Mouse (Mus musculus) liver, embryonic 14.5 days (tissue): Measurements from ENCODE around the gene Slc30a4. TPM values are rescaled to one million over a fixed set of nuclear protein-coding genes. Genes with fewer than 3 reads are reported as not detected.

ENCODE experiments used
- ATAC-seq: fragments of 200-750 bp; cut with Nextera tagmentation; 2 replicates; pipeline ENCODE4 v1.8.0; 2017; ENCODE audit warnings: moderate number of reproducible peaks, mild to moderate bottlenecking, moderate library complexity; ENCODE audit not compliant: insufficient read depth
- DNase-seq, 3 experiments: peaks; one replicate each; pipeline ENCODE4 v3.0.0-alpha.2; 2012 to 2013; ENCODE audit warnings: low read depth in 3 of 3, low spot score in 3 of 3
- H3K27ac ChIP-seq: fragments of 300-500 bp; sonication (generic); 2 replicates; pipeline ENCODE4 v1.5.1; 2014; ENCODE audit warnings: moderate library complexity, mild to moderate bottlenecking, control low read depth, inconsistent platforms
- H3K27me3 ChIP-seq: fragments of 300-500 bp; sonication (generic); 2 replicates; pipeline ENCODE4 v1.6.1; 2014; ENCODE audit warnings: mild to moderate bottlenecking, low read length, moderate library complexity; ENCODE audit not compliant: control insufficient read depth, insufficient read depth
- H3K36me3 ChIP-seq: fragments of 300-500 bp; sonication (generic); replicated peaks from 2 replicates; pipeline ENCODE4 v1.6.1; 2014; ENCODE audit warnings: low read depth; ENCODE audit not compliant: control insufficient read depth, insufficient read depth
- H3K4me1 ChIP-seq, 2 experiments: fragments of 200-500 bp in 1 of 2; fragments of 300-500 bp in 1 of 2; sonication (generic) in 1 of 2; replicated peaks; 2 replicates each; pipeline ENCODE4 v1.6.1; 2012 to 2014; ENCODE audit warnings: antibody characterized with exemption in 1 of 2, inconsistent platforms in 1 of 2, low read length in 1 of 2; ENCODE audit not compliant: control insufficient read depth in 2 of 2, insufficient read depth in 2 of 2
- H3K4me2 ChIP-seq: fragments of 300-500 bp; sonication (generic); 2 replicates; pipeline ENCODE4 v1.6.1; 2014; ENCODE audit warnings: low read depth, mild to moderate bottlenecking, control low read depth, moderate library complexity
- H3K4me3 ChIP-seq, 2 experiments: fragments of 200-500 bp in 1 of 2; fragments of 300-500 bp in 1 of 2; sonication (generic) in 1 of 2; 2 replicates each; pipeline ENCODE4 v1.5.1; 2012 to 2014; ENCODE audit warnings: low read depth in 2 of 2, low read length in 2 of 2, mild to moderate bottlenecking in 2 of 2, control low read depth in 1 of 2, inconsistent platforms in 1 of 2, moderate library complexity in 1 of 2; ENCODE audit not compliant: insufficient read depth in 1 of 2
- H3K9ac ChIP-seq: fragments of 300-500 bp; sonication (generic); replicated peaks from 2 replicates; pipeline ENCODE4 v1.6.1; 2014; ENCODE audit warnings: mild to moderate bottlenecking, control low read depth, moderate library complexity
- H3K9me3 ChIP-seq: fragments of 300-500 bp; sonication (generic); 2 replicates; pipeline ENCODE4 v1.6.1; 2016; ENCODE audit warnings: low read length, mixed read lengths; ENCODE audit not compliant: control insufficient read depth
- CTCF ChIP-seq: IDR thresholded peaks from 2 replicates; pipeline ENCODE4 v1.5.1; 2016; ENCODE audit warnings: antibody characterized with exemption, low read depth, control low read depth
- EP300 ChIP-seq: IDR thresholded peaks from 2 replicates; pipeline ENCODE4 v1.6.1; 2016; ENCODE audit warnings: antibody characterized with exemption, low read depth
- WGBS: fragments of 180-500 bp; shearing (Covaris S2); extraction: QIAGEN DNeasy Blood & Tissue Kit; methylation state at CpG from one replicate; pipeline ENCODE4 v1.1.7; 2014; ENCODE audit not compliant: insufficient replicate concordance; 5-methylcytosine and 5-hydroxymethylcytosine counted together
- polyA plus RNA-seq, 2 experiments: library from polyadenylated mRNA; depleted of rRNA in 1 of 2; stranded (reverse) in 1 of 2; unstranded in 1 of 2; fragments of >200 nt; fragmentation: Nextera tagmentation in 1 of 2; extraction: Ambion mirVana in 1 of 2; gene quantifications; 2 replicates each; pipeline versions ENCODE4 v1.2.1 to v1.2.3; 2012 to 2014

Gene Slc30a4
- polyA plus RNA-seq, 2 experiments = 0.81 to 1.5 TPM

DNA sequence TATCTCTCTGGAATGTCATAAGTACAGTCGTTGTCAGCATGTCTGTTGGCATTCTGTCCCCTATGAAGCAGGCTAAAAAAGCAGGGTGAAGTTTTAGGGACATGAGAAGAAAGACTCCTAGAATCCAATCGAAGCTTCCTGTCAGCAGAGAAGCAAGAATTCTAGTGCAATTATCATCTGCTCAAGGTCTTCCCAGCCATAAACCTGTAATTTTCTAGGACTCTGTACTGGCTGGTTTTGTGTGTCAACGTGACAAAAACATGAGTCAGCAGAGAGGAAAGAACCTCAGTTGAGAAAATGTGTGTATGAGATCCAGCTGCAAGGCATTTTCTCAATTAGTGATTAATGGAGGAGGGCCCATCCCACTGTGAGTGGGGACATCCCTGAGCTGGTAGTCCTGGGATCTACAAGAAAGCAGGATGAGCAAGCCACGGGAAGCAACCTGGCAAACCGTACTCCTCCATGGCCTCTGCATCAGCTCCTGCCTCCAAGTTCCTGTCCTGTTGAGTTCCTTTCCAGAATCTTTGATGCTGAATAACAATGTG is 12.8 kb upstream of the Slc30a4 start:
- ATAC-seq (no peak), DNase-seq (no peak)
- Histone ChIP-seq H3K27ac (no peak overlapping the region), H3K36me3 (no peaks in the 10 kb centered on the region), H3K4me2 (no peak overlapping the region), H3K9ac (no peak overlapping the region), H3K4me1 (no peaks in the 10 kb centered on the region), H3K4me3 (no peak overlapping the region), H3K9me3 (no peaks in the 10 kb centered on the region), H3K27me3 (no peaks in the 10 kb centered on the region)
- WGBS = 50% methylated on average over 5 of the region's 5 CpGs
- TF ChIP-seq EP300 (no peak), CTCF (no peak)

- Histone ChIP-seq H3K4me3 (no peak overlapping the region), H3K4me1 (no peaks in the 10 kb centered on the region), H3K4me2 (no peak overlapping the region), H3K9ac (no peak overlapping the region), H3K9me3 (no peaks in the 10 kb centered on the region), H3K36me3 (no peaks in the 10 kb centered on the region), H3K27me3 (no peaks in the 10 kb centered on the region), H3K27ac (no peak overlapping the region)
- TF ChIP-seq EP300 (no peak), CTCF (no peak)
- DNase-seq = no peak
- ATAC-seq = no peak
- 62% methylated on average over 2 of the region's 2 CpGs for WGBS
These were observed 10.4 kb upstream of the Slc30a4 start for GRCm38 (mm10) chr2:122712848-122713247.

DNA sequence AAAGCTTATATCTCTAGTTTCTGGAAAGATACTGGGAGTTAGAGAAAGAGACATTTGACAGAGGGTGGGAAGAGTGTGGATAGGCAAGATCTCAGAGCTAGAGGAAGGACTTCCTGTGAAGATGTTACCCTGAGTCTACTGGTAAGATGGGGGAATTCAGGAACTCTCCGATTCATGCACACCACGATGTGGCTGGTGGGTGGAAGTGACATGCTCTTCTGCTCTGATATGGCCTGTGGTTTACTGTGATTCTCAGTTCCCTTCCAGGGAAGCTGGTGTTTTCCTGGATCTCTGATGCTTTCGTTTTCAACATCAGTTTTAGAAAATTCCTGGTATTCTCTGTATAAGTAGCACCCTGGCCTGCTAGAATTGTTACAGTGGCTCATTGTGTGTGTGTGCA is 9.4 kb upstream of the Slc30a4 start:
- 17% methylated on average over 3 of the region's 3 CpGs for WGBS

GRCm38 (mm10) chr2:122709156-122709555 is 6.7 kb upstream of the Slc30a4 start:
- WGBS = 58% methylated on average over 1 of the region's 1 CpGs
- H3K9ac ChIP-seq = no peak overlapping the region
- no peak for TF ChIP-seq CTCF
- TF ChIP-seq EP300 = no peak
- H3K27me3 ChIP-seq = no peaks in the 10 kb centered on the region
- no peak overlapping the region for H3K27ac ChIP-seq
- H3K9me3 ChIP-seq = no peaks in the 10 kb centered on the region
- ATAC-seq (no peak), DNase-seq (no peak)
- H3K4me3 ChIP-seq = no peak overlapping the region
- no peaks in the 10 kb centered on the region for H3K4me1 ChIP-seq
- no peaks in the 10 kb centered on the region for H3K36me3 ChIP-seq
- no peak overlapping the region for H3K4me2 ChIP-seq

More for the DNA sequence above, 9.4 kb upstream of the Slc30a4 start:
- H3K4me1 ChIP-seq = no peaks in the 10 kb centered on the region
- ATAC-seq (no peak), DNase-seq (no peak)
- no peaks in the 10 kb centered on the region for H3K9me3 ChIP-seq
- no peak overlapping the region for H3K27ac ChIP-seq
- H3K4me3 ChIP-seq = no peak overlapping the region
- no peak overlapping the region for H3K9ac ChIP-seq
- no peaks in the 10 kb centered on the region for H3K36me3 ChIP-seq
- H3K27me3 ChIP-seq = no peaks in the 10 kb centered on the region
- H3K4me2 ChIP-seq = no peak overlapping the region
- TF ChIP-seq CTCF (no peak), EP300 (no peak)

DNA sequence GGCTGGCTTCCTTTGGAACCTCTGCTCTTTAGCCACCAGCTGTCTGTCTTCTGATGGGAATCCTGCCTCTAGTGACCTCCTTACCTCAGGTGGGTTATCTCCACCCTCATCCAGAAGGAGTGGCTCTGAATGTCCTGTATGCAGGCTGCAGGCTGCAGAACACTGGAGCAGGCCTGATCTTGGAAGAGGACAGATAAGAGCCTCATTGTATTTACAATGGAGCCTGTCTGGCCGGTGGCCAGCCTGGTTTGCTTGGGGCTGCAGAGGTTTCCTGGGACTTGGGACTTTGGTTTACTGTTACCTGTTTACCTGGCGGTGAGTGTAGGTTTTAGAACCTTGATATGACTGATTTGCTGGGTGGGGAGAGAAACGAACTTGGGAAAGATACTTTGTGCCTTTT is 5.6 kb upstream of the Slc30a4 start:
- no peak overlapping the region for H3K27ac ChIP-seq
- no peak for ATAC-seq
- 36% methylated on average over 3 of the region's 3 CpGs for WGBS
- H3K9me3 ChIP-seq = no peaks in the 10 kb centered on the region
- no peaks in the 10 kb centered on the region for H3K4me1 ChIP-seq
- TF ChIP-seq EP300 = no peak
- no peak for TF ChIP-seq CTCF
- H3K4me2 ChIP-seq = no peak overlapping the region
- no peaks in the 10 kb centered on the region for H3K36me3 ChIP-seq
- no peak overlapping the region for H3K9ac ChIP-seq
- no peak for DNase-seq
- no peak overlapping the region for H3K4me3 ChIP-seq
- peaks cover 7% of the 10 kb centered on the region for H3K27me3 ChIP-seq
